Mouse (Mus musculus) adipocyte (in vitro differentiated cells): ENCODE data around the gene Smurf1.

ENCODE experiments used
- DNase-seq: peaks from one replicate; pipeline ENCODE4 v3.0.0-alpha.2; 2016; ENCODE audit warnings: low spot score

The Smurf1 gene

GRCm38 (mm10) chr5:144869466-144869865 lies 96.2 kb downstream of the Smurf1 start:
- no peak for DNase-seq

GRCm38 (mm10) chr5:144866923-144867322 lies 98.7 kb downstream of the Smurf1 start:
- DNase-seq: peak; percentile 30

GRCm38 (mm10) chr5:144860913-144861312 lies 104.7 kb downstream of the Smurf1 start:
- no peak for DNase-seq

DNA sequence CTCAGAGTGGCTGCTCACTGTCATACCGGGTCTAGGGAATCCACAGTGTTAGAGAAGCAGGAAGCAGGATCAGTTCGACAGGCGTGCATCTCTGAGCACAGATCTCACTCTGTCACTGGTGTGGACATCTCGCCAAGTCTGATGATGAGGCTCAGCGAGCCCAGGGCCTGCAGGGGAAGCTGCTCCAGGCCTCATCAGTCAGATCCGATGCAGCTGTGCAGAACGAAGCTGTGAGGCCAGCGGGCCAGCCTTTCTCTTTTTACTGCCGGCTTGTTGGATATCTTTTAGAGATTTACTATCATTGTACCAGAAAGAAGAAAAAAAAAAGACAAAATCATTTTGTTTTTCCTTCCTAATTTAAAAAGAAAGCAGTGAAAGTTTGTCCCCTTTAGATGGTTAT lies 106.4 kb downstream of the Smurf1 start:
- no peak for DNase-seq

DNA sequence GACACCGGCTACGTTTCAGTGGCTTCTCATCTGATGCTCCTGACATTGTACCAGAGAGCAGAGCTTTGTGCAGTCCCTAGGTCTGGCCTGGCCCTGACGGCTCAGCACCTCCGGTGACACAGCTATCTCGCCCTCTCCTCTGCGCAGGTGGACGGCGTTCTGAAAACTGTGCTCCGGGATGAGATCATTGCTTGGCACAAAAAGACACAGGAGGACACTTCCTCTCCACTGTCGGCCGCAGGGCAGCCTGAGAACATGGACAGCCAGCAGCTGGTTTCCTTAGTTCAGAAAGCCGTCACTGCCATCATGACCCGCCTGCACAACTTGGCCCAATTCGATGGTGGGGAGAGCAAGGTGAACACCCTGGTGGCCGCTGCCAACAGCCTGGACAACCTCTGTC lies 107.1 kb downstream of the Smurf1 start:
- DNase-seq: no peak

- no peak for DNase-seq
Measured at GRCm38 (mm10) chr5:144855936-144856335, 109.7 kb downstream of the Smurf1 start.

GRCm38 (mm10) chr5:144853931-144854330 lies 111.7 kb downstream of the Smurf1 start:
- DNase-seq: no peak

DNA sequence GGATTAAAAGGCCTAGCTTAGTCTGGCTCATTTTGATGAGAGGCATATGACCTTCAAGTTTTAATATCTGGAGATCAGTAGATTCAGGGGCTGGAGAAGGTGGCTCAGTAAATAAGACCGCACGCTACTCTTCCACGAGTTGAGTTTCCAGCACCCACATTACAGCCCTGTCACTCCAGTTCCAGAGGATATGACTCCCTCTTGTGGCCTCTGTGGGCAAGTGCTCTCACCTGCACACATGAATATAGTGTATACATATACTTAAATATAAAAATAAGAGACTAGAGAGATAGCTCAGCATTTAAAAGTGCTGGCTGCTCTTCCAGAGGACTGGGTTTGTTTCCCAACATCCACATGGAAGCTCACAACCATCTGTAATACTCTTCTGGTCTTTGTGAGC lies 113.8 kb downstream of the Smurf1 start:
- no peak for DNase-seq

DNA sequence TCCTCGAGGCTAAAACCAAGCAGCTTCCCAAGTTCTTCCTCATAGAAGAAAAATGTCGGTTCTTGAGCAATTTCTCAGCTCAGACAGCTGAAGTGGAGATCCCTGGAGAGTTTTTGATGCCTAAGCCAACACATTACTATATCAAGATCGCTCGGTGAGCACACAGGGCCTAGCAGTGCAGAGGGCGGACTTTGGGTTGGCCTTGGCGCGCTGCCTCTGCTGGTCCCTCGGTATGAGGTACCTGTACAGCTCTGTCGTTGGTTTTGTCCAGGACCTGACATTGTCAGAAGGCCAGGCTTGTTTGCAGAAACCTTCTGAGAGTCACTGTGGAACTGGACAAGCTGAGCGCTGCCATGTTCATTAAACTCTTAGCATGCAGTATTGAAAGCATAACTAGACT lies 115.7 kb downstream of the Smurf1 start:
- peak; percentile 22 for DNase-seq

DNA sequence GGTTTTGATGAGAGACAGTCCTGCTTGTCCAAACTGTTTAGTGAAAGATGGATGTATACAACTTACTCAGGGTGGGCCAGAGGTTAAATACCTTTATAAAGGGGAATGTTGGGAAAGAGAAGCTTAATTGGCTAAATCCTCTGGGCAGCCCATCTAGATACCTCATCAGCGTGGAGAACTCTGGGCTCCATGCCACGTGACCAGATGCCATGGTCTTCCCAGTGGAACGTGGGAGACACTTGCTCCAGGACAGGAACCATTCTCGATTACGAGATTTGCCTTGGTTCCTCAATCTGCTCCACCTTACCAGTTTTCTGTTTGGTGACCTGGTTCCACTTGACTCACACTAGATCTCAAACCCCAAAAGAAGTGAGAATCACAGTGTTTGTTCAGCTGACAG lies 116.9 kb downstream of the Smurf1 start:
- DNase-seq: no peak

GRCm38 (mm10) chr5:144845352-144845751 lies 120.3 kb downstream of the Smurf1 start:
- no peak for DNase-seq

DNA sequence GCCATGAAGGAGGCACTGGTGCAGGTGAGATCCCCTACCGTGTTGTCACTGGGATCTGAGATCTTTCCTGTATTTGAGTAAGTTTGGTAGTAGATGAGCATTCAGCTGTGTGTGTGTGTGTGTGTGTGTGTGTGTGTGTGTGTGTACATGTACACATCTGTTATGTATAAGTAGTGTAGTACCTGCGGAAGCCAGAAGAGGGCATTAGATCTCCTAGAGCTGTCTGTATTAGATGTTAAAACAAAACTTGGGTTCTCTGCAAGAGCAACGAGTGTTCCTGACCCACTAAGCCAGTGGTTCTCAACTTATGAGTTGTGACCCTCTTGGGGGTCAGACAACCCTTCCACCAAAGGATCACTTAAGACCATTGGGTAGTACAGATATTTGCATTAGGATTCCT lies 129.5 kb downstream of the Smurf1 start:
- DNase-seq: peak; percentile 20

DNA sequence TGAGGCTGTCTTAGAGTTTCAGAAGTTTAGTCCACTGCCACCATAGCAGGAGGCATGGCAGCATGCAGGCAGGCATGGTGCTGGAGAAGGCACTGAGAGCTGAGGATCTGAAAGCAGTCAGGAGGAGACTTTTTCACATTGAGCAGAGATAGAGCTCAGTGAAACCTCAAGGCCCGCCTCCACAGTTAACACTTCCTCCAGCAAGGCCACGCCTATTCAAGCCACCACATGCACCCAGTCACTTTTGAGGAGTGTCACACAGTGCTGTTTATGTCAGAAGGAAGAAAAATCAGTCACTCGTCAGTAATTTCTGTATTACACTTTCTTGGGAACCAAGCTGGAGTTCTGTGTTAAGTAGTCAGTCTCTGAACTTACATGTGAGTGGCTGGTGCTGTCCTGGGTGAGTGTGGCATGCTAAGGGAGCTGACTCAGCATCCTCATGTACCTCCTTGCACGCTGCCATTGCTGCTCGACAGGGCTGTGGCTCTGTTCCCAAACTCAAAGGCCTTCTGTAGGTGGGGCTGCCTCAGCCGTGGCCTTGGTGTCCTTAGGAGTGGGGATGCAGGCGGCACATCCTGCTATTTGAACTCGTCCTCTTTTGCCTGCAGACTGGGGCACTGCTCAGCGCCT lies 133.7 kb downstream of the Smurf1 start:
- no peak for DNase-seq

DNA sequence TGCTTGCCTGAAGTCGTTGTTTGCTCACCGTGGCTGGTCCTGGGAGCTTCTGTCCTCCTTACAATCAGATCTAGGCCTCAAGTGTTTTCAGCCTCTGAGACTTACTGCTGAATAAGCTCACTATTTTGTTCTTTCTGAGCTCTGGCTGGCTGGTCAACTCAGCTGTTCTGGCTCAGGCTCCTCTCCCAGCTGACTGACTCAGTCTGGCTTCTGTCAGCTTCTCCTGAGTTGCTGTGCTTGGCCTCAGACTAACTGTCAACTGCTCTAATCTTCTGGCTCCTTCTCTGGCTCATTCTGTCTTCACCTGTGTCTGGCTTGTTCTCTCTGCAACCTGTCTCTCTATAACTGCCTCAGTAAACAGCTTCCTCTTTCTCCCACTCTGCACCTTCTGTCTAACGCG lies 136.0 kb downstream of the Smurf1 start:
- no peak for DNase-seq

DNA sequence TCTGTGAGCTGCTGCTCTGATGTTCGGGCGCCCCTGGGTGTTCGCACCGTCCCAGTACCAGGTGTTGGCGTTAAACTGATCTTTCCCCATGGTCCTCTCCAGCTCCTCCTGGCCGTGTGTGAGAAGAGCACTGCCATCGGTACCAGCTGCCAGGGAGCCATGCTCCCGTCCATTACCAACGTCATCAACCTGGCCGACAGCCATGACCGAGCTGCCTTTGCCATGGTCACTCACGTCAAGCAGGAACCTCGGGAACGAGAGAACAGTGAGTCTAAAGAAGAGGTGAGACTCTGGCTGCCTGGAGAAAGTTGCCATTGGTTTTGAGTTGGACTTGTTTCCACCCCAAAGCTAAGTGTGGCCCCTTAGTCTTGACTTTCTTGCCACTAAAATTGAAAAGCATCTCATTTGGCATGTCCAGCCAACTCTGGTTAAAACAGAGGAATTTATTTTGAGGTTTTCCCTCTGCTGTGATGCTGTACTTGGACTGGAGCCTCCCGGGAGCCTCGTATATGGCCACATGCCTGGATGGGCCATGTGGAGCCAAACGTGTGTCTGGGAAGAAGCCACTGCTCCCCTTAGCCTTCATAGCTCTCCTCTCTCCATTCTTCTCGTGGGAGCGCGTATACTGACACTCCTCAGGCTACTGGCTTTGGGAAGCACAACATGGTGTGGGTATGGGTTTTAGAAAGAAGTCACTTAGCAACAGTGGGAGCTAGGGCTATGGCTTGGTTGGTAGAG lies 137.1 kb downstream of the Smurf1 start:
- no peak for DNase-seq
